Mouse (Mus musculus) left cerebral cortex, adult 8-10 months (tissue): ENCODE results near the gene Acat3. TPM values are rescaled to one million over a fixed set of nuclear protein-coding genes. Genes with fewer than 3 reads are reported as not detected.
"Not testable (repeated sequence)": the region's sequence is repeated elsewhere in the genome, so short reads cannot be mapped to it uniquely, and the experiment has no call there.

Source experiments
- DNase-seq, 2 experiments: peaks; one replicate each; pipeline ENCODE4 v3.0.0; 2022; ENCODE audit warnings: low spot score in 2 of 2
- total RNA-seq, 4 experiments: library from RNA; stranded (reverse); gene quantifications; 2 replicates each; pipeline ENCODE4 v1.2.4; 2022

Acat3 gene
- total RNA-seq, 4 experiments from 2014 or later: 5.4 to 6.9 (median 6.2) TPM

DNA sequence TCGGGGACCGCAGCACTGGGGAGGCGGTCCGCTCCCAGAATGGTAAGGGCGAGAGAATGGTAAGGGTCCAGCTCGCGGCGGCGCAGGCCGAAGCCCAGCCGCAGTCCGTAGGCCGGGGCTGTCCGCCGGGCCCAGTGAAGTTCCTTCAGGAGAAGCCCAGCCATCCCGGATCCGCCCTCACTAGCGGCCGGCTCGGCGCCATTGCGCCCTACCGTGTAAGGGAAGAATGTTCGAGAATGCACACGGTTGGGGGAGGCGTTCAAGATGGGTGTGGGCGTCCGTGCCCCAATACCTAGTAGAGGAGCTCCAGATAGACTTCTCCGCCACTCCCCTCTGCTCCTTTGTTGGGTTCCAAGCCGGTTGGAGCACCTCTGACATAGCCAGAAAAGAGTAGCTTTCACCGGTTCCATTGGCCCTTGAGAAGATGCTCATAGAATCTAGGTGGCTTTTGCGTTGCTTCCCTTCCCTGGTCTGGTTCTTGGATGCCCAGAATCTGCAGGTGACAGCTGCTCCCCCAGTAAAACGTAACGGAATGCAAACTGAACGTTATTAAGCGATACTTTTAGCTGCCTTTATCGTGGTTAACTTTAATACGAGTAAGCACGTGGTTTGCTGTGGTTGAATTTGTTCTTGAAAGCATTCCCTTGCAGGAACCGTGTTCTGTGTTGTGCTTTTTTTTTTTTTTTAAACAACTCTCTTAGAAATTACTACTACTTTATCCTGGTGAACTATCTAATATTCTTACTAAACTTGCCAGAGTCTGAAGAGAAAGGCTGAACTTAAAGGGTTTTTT is 23.6 kb downstream of the Acat3 start:
- peak in 1 of 2 experiments; percentile 36 for DNase-seq

DNA sequence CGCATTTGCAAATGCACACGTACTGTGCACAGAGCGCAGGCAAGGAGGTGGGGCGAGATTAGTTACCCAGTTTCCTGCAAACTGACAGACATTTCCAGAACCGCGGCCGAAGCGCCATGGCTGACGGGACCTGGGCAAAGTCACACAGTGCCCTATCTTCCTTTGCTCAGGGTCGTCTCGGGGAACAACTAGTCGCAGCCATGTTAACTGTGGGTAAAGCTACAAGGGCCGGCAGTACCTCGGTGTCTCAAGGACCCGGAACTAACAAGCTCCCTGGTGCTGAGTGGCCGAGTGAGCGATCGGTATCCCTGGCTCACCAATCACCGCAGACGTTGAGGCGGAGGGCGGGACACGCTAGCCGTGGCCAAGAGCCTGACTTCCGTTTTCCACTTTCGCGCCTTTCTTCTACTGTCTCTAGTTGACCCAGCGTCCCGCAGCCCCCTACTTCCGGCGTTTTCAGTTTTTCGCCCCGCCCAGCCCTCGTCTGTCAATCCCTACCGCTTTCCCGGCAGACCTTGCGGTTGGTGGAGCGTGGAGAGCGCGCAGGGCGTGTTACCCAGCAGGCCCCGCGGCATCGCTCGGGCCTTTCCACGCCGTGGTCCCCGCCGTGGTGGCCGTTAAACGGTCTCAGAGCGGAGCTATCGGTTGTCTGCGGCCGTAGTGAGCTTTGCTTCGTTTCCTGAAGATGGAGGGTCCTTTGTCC is 24.4 kb downstream of the Acat3 start, which contains the start of gene Mrpl18:
Gene Mrpl18, minus strand, starts transcription at position 465 of the 703 bp plus-strand sequence.
- DNase-seq: peak; percentile 92 to 100

DNA sequence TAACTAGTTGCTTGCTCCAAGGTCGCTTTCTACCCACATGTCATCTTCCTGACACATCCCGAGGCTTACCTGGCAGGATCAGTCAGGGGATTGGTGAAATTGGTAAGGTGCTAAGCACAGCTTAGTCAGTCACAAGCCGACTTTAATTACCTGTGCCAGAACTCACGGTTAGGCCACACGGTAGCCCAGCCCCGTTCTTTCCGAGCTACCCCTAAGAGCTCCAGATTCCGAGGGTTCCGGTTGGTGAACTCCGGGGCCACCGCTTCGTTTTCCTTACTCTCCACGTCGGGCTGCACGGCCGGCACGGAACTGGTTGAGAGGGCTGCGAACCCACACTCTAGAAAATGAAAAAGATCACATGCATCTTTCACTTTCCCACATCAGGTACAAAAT is 24.9 kb downstream of the Acat3 start, which contains the start of gene Tcp1:
Gene Tcp1, plus strand, starts transcription at position 214 of the 393 bp plus-strand sequence.
- no peak for DNase-seq

DNA sequence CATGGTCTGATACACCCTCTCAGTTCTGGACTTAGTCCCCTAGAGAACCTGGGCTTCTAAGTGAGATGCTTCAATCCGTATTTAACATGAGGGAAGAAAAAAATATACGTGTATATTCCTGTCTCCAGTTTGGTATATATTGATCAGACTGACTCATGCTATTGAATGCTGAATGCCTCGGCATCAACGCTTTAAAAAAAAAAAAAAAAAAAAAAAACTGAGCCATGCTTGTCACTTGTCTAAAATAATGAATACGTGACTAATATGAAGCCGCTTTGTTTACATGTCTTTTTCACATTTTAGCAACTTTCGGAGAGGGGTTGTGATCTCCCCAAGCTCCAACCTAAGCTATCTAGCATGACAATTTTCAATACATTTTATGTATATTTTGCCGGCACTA is 30.0 kb downstream of the Acat3 start:
- no peak for DNase-seq

DNA sequence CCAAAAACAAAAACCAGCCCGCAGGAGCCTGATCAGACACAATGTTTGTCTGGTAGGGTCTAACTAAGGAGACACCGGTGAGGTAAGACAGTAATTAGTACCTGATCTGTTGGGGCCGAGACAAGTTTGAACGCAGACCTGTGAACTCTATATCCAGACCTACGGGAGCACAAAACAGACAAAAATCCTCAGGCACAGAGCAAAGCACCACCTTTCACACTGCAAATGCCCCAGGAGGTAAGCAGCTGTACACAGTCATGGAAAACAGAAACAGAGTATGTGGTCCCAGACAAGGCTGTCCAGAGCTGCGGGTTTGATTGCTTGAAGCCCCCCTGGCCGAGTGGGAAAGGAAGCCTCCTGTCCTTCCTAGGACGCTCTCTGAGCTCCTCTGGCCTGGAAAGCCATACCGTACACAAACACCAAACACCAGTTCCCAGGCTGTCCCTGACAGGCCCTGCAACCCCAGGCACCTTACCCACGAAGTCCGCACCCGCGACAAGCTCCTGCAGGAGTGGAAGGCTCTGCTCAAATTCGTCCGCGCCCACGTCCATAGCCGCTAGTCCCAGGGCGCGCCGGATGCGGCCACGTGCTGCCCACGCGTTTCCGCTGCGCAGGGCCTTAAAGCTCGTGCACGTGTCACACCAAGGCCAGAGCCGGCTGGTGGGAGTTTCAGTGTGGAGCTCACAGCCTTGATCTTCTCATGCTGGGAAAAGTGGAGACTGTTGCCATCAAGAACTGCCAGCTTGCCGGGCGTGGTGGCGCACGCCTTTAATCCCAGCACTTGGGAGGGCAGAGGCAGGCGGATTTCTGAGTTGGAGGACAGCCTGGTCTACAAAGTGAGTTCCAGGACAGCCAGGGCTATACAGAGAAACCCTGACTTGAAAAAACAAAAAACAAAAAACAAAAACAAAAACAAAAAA is 30.8 kb downstream of the Acat3 start, which contains the start of gene Pnldc1:
Gene Pnldc1, minus strand, starts transcription at position 870 of the 920 bp plus-strand sequence.
- DNase-seq: no peak

DNA sequence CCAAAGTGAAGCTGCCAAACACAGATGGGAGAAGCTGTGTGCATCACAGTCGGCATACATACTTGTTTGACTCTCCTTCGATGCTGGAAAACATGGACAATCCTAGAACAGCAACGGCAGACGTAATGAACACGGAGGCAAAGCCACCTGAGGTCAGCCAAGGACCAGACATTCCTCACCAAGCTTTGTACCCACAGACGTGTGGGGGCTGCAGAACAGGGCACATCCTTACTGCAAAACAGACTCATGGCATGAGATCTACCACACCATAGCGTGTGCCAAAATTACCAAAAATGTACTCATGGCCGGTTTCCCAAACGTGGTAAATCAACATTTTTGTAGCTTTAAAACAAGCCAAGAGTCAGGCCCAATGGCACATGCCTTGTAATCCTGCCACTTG is 34.0 kb downstream of the Acat3 start:
- DNase-seq: no peak

DNA sequence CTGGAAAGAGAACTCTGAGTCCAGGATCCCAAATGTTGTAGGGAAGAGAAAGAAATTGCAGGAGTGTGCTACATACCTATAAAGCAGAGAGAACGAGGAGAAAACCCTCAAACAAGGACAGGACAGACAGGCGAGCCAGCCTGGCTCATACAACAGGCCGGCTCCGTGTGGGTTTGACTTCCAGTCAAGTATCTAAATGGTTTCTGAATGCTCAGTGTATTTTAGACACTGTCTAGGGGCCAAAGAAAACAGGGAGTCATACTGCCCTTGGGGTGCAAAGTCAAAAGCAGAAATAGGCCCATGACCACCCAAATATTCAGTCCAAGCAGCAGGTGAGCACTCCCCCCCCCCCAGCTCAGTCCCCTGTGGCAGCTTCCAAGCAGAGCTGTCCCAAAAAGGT is 34.6 kb downstream of the Acat3 start:
- DNase-seq: no peak

DNA sequence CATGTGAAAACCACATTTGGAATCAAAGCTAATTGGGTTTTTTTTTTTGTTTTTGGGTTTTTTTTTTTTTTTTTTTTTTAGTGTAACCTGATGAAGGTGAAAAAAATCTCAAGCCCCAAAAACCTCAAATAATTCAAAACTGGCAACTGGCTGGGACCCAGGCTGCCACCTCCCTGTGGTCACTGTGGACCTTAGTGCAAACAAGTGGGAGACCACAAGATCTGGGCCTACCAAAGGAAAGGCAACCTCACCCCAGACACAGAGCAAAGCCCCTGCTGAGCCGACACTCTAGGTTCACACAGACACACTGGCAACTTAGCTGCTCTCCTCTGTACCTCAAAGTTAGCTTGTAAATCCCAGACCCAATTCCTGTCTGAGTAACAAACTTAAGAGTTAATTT is 36.1 kb downstream of the Acat3 start:
- DNase-seq: no peak

DNA sequence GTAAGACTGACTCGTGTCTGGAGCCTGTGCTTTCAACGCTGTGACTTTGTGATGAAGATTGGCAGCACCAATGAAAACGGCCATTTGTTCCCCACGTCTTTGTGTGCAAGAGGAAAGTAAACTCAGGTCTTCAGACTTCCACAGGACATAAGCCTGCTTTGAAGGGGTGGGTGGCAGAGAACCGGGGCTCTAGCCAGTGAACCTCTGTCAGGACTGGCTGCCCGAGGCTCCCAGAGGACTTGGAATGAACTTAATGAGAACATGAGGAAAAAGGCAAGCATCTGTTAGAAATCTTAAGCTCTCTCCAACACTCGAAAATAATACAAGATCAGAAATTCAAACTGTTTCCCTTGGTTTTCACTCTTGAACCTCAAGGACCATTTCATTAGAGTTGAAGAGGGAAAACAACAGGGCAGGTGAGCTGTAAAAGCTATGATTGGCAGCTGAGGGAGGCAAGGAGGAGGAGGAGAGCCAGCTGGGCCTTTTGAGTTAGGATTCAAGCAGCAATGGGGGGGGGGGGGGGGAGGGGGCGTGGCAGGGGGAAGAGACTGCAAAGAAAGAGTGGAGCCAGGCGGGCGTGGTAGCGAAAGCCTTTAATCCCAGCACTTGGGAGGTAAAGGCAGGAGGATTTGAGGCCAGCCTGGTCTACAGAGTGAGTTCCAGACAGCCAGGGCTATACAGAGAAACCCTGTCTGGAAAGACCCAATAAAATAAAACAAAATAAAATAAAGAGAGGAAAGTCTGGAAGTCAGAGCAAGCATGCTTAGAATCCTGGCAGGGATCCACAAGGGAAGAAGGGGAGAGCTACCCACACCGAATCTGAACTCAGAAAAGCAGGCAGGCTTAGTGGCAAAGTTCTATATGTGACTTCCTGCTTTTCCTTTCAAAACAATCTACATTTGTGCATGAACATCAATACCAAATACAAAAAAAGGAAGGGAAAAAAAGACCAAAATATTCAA is 36.7 kb downstream of the Acat3 start:
- DNase-seq: no peak

DNA sequence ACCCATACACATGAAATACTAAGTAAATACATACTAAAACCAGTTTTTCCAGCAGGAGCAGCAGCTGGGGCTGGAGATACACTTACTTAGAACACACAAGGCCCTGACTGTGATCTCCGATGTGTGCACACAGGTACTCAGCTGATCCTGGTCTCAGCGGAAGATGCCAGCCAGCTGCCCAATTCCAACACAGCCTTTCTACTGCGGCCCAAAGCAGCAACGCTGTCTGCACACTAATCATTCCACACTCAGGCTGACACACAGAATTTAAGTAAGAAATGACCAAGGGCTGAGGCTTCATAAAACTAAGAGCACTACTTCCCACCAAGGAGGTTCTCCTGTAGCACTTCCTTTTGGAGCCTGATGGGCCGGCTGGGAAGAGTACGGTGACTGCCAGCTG is 38.1 kb downstream of the Acat3 start:
- no peak for DNase-seq

DNA sequence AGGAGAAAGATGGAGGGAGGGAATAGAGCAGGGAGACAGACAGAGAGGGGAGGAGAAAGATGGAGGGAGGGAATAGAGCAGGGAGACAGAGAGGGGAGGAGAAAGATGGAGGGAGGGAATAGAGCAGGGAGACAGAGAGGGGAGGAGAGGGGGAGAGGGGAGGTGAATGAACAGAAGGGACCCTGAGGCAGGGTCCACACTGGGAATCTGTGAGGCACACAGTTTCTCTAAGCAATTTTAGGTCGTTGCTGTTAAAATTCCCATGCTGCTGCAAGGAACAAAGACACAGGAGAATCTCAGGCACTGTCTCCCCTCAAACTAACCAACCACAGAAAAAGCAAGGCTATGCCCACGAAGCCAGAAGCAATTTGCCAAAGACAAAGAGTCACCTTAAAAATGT is 41.8 kb downstream of the Acat3 start:
- not testable (repeated sequence) for DNase-seq

DNA sequence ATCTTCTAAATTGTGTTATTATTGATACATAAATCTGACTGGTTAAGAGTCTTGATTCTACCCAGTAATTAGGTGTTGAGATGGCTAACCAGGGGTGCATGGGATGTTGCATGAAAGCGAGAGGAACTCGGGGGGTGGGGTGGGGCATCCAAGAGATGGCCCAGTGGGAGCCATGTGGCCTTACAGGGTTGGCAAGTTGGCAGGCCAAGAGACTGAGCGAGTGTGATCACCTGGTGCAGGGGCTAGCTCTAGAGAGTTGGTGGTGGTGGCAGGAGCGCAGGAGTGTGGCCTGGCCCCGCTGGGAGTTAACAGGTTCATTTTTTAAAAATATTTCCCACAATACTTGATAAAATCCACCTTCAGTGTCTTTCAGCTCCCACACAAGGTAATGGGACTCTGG is 42.7 kb downstream of the Acat3 start:
- no peak for DNase-seq

DNA sequence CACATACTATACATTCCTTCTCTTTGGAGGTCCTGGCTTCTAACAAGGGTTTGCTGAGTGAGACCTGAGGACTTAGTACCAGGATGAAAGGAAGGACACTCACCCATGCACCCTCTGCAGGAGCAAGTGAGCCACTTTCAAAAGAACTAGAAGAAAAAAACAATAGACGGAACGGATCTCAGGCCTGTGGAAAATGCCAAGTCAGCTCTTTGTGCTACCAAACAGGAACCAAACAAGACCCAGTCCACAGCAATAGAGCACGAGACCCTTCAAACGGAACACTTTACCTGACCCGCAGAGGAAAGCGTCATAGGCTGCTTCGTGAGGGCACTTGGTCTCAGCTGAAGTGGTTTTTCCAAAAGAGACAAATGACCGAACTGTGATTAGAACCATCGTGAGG is 48.4 kb downstream of the Acat3 start:
- DNase-seq: no peak

DNA sequence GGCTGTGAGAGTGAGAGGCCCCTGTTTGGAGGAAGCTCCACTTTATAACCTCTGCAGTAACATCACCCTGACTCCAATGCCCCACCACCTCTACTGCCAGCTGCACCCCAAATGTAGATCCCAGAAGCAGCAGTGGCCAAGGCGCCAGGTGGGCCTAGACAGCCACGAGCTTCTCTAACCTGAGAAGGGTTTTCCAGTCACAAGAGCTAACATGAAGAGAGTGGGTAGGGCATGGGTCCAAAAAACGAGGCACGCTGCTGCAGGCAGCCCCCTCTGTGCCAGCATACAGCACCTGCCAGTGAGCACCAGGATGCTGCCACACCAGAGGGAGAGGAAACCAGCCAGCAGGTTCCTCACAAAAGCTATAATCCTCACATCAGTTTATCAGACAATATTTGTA is 49.3 kb downstream of the Acat3 start:
- DNase-seq: no peak

DNA sequence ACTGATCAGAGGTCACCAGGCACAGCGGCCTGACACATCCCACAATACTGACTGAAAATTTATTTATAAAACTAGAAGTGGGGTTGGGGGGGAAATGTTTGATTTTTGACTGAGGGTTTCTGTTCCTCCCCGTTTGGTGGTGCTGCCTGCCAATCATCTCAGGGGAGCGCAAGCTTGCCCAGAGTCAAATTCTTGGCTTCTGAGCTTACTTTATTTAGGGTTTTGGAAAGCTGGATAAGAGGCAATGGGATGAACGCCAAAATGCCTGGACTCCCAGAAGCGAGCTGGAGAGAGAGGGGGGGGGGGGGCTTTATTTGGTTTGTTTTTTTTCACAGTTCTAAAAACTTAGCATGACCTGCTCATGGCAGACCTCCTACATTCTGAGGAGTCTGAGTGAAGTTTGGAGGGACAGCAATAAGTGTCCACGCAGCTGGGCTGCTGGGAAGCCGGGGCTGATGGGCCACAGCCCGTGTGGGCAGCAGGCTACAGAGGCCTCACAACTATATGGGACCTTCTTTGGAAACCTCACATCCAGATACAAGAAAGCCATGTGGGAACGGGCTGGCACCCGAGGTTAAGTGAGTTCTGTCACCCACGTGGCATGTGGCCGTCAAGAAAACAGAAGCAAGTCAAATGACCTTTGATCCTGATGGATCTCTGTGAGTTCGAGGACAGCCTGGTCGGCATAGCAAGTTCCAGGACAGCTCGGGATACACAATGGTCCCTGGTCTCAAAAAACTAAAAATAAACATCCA is 53.2 kb downstream of the Acat3 start:
- no peak for DNase-seq

DNA sequence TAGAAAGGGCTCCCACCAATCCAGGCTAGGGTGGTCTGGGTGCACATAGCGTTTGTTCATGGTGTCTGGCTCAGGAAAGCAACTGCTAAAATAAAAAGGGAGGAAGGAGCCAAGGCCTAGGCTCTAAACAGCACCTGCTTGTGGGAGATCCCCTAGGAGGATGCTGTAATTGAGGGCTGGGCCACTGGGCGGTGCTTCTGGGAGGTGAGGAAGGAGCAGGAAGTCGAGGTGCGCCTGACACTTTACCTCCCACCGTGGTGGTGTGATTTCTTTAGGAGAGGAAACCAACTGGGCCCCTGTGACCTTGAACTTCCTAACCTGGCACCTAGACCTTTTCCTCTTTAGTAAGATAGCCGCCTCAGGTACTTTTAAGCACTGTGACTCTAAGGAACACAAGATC is 53.8 kb downstream of the Acat3 start:
- DNase-seq: no peak

DNA sequence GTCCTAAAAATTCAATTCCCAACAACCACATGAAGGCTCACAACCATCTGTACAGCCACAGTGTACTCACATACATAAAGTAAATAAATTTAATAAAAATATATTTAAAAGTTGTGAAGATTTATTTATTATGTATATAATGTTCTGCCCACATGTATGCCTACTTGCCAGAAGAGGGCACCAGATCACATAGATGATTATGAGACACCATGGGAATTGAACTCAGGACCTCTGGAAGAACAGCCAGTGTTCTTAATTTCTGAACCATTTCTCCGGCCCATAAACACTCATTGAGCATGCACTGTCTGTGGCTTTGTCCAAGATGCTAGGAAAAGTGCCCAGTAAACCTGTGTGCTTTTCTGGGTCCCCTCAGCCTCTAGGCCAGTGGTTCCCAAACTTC is 59.2 kb downstream of the Acat3 start:
- no peak for DNase-seq

DNA sequence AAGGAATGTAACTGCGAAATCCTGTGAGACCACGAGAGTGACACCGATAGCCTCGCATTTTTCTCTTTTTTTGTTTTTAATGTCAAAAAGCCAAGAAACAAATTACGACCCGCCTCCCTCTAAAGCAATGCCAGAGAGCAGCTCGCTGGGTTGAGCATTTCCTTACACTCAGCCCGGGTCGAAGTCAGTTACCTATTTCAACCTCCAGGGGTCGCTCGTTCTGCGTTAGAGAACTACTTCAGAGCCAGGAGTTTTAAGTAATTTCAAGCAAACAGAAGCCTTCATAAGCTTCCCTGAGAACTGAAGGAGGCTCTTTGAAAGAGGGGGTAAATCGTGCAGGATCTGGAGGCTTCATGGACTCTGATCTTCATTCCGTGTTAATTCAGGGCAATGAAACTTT is 60.2 kb downstream of the Acat3 start:
- peak; percentile 58 to 74 for DNase-seq

DNA sequence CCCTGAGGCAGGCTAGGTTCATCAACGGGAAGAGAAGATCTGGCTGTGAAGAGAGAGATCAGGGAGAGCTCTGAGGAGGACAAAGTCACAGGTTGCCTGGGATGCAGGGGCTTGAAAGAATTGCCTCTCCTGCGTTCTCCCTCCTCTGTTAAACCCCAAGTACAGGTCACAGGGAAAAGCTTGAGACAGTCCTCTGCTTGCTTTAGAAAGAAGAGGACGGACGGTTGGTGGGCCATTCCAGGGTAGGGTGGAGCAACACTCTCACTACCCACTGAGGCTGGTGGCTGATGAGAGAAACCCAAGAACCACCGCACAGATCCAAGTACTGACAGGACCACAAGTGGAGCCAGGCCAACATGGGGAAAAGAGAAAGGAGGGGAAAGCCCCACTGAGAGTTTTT is 64.7 kb downstream of the Acat3 start, which contains the start of gene Mrgprh:
Gene Mrgprh, plus strand, starts transcription at position 301 of the 400 bp plus-strand sequence.
- DNase-seq: no peak
